Mouse (Mus musculus) midbrain, embryonic 16.5 days (tissue): ENCODE measurements at regions not wholly inside any gene's neighbourhood (a gene's known extent, or its start where the extent isn't known, plus 50 kb on each side); places are given as distances from the start of the nearest gene placed in this dataset.

Experiments
- ATAC-seq: fragments of 200-750 bp; cut with Nextera tagmentation; 2 replicates; pipeline ENCODE4 v1.8.0; 2017; ENCODE audit warnings: moderate TSS enrichment
- H3K27ac ChIP-seq: fragments of 300-500 bp; sonication (generic); 2 replicates; pipeline ENCODE4 v1.5.1; 2014; ENCODE audit warnings: mild to moderate bottlenecking, low read length, mixed read lengths
- H3K27me3 ChIP-seq: fragments of 300-500 bp; sonication (generic); 2 replicates; pipeline ENCODE4 v1.6.1; 2014; ENCODE audit warnings: low read depth, low read length, mixed read lengths; ENCODE audit not compliant: control insufficient read depth, insufficient read depth
- H3K36me3 ChIP-seq: fragments of 300-500 bp; sonication (generic); 2 replicates; pipeline ENCODE4 v1.6.1; 2014; ENCODE audit warnings: mild to moderate bottlenecking, low read length, moderate library complexity, mixed read lengths; ENCODE audit not compliant: control insufficient read depth, insufficient read depth
- H3K4me1 ChIP-seq: fragments of 300-500 bp; sonication (generic); 2 replicates; pipeline ENCODE4 v1.6.1; 2014; ENCODE audit warnings: mild to moderate bottlenecking, low read length, mixed read lengths; ENCODE audit not compliant: control insufficient read depth, insufficient read depth
- H3K4me2 ChIP-seq: fragments of 300-500 bp; sonication (generic); 2 replicates; pipeline ENCODE4 v1.6.1; 2014; ENCODE audit warnings: mild to moderate bottlenecking, low read length, mixed read lengths
- H3K4me3 ChIP-seq: fragments of 300-500 bp; sonication (generic); 2 replicates; pipeline ENCODE4 v1.5.1; 2014; ENCODE audit warnings: low read depth, mild to moderate bottlenecking, low read length, moderate library complexity, mixed read lengths
- H3K9ac ChIP-seq: fragments of 300-500 bp; sonication (generic); 2 replicates; pipeline ENCODE4 v1.6.1; 2014; ENCODE audit warnings: low read depth, low read length, mixed read lengths
- H3K9me3 ChIP-seq: fragments of 300-500 bp; sonication (generic); replicated peaks from 2 replicates; pipeline ENCODE4 v1.6.1; 2014; ENCODE audit warnings: mild to moderate bottlenecking, low read length, mixed read lengths; ENCODE audit not compliant: control insufficient read depth, poor library complexity, severe bottlenecking
- WGBS: fragments of 180-500 bp; shearing (Covaris S2); extraction: QIAGEN DNeasy Blood & Tissue Kit; methylation state at CpG from one replicate; pipeline ENCODE4 v1.1.7; 2014; 5-methylcytosine and 5-hydroxymethylcytosine counted together

DNA sequence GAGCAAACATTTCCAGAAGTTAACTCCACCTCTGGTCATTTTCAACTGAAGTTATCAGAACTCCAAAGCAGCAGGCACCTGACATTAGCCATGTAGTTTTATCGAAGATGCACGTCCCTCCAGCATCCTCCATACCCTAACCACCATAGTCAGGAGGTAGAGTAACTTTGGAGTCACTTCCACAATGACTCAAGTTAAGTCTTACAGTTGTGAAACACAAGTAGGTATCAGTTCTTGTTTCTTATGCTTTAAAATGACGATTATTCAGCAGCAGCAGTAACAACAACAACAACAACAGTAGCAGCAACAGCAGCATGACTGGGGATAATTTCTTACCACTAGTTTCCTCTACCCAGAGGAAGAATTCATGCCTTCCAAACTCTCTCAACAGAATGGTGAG, 51.3 kb upstream of the Tank start:
- no peaks in the 10 kb centered on the region for H3K4me1 ChIP-seq
- no peak overlapping the region for H3K9ac ChIP-seq
- WGBS = 93% methylated on average over 3 of the region's 3 CpGs
- H3K9me3 ChIP-seq = no peaks in the 10 kb centered on the region
- no peak overlapping the region for H3K27ac ChIP-seq
- no peak overlapping the region for H3K4me3 ChIP-seq
- no peaks in the 10 kb centered on the region for H3K27me3 ChIP-seq
- no peak overlapping the region for H3K4me2 ChIP-seq
- no peaks in the 10 kb centered on the region for H3K36me3 ChIP-seq
- ATAC-seq = no peak

DNA sequence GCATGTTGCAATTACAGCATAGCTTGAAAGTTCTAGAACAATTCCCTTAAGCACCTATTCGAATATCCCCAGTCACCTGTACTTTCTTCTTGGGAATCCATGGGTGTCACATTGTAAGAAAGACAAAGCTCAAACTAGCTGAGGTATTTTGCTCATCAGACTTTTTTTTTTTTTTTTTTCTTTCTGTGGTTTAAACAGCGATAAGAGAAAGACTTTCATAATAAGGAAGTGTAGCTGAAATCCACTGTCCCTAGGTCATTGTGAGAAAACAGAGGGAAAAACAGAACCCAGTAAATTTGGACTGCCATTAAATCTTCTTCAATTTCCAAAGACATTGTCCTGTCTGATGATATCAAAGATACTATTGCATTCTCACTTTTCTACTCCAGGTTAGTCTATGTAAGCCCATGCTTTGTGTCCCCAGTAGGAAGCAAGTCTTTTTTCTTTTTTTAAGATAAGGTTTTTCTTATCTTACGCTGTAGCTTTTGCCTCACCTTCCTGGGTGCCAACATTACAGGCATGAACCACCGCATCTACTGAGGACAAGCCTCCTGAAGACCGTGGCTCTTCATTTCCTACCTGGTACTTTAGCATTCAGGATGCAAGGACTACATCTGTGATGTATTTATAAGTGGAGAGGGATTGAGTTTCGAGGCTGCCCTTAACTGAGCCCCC, 54.2 kb upstream of the Tank start:
- H3K27me3 ChIP-seq = no peaks in the 10 kb centered on the region
- WGBS = 87% methylated on average over 6 of the region's 6 CpGs
- H3K9me3 ChIP-seq = no peaks in the 10 kb centered on the region
- ATAC-seq = no peak
- no peaks in the 10 kb centered on the region for H3K4me1 ChIP-seq
- H3K27ac ChIP-seq = no peak overlapping the region
- H3K4me2 ChIP-seq = no peak overlapping the region
- H3K4me3 ChIP-seq = no peak overlapping the region
- H3K9ac ChIP-seq = no peak overlapping the region
- H3K36me3 ChIP-seq = no peaks in the 10 kb centered on the region

DNA sequence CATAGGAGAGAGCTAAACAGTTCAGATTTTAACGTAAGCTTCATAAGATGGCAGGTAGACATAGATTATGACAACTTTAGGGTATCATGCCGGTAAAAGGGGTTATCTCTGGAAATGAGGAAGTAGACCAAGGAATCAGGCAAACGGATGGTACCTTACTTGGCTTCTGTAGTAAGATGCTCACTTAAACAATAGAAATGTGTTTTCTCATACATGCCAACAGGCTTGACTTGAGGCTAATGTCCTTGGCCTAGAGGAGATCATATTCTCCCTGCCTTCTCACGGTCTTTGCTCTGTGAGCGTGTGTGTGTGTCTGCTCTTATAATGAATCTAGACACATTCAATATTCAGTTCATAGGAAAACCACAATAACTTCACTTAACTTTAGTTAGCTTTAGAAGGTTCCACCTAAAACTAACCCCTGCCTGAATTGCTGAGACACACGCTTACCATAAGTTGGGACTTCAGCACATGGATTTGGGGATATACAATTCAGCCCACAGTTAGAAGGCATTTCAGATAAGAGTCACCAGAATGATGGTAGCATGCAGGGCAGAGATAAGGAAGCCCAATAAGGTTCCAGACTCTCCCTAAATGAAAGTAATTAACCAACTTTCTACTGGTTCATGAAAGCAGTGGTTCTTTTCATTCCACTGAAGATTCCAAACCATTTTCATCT, 63.8 kb upstream of the Tank start:
- no peak for ATAC-seq
- Histone ChIP-seq H3K9ac (no peak overlapping the region), H3K27me3 (no peaks in the 10 kb centered on the region), H3K4me3 (no peak overlapping the region), H3K9me3 (no peaks in the 10 kb centered on the region; the same call in 1 of the 2 replicates), H3K27ac (no peak overlapping the region), H3K36me3 (no peaks in the 10 kb centered on the region), H3K4me1 (0 out of 2 replicates have a peak, but pooled peaks cover 2% of the 10 kb centered on the region), H3K4me2 (no peak overlapping the region)
- 92% methylated on average over 6 of the region's 6 CpGs for WGBS

DNA sequence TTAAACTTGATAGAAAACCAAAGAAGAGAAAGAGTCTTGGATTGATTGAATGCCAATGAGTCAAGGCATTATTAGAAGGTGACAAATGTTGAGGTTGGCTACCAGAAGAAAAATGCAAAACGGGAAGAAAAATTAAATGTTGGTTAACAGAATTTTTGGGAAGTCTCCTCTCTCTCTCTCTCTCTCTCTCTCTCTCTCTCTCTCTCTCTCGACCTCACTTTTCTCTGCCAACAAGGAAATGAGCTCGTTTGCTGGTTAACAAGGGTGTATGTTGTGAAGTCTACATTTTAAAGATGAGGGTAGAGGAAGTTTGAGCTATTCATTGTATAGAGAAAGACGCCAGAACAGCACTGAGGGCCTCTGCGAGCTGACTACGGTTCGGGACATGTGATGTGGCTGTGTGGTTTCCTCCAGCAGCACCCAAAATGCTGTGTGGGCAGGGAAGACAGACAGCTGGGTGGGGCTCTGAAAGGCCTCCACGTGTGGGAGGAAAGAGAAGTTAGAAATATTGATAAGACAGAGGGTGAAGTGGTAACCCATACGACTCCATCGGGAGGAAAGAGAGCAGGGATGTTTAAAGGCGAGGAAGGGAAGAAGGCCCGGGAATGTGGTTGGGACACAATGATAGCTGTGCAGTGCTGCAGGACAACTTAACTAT, 64.5 kb upstream of the Tank start:
- H3K27ac ChIP-seq = no peak overlapping the region
- no peak overlapping the region for H3K4me3 ChIP-seq
- no peaks in the 10 kb centered on the region for H3K27me3 ChIP-seq
- H3K4me2 ChIP-seq = no peak overlapping the region
- 83% methylated on average over 12 of the region's 12 CpGs for WGBS
- 0 out of 2 replicates have a peak, but pooled peaks cover 2% of the 10 kb centered on the region for H3K4me1 ChIP-seq
- H3K9ac ChIP-seq = no peak overlapping the region
- H3K9me3 ChIP-seq = no peaks in the 10 kb centered on the region; the same call in 1 of the 2 replicates
- no peak for ATAC-seq
- H3K36me3 ChIP-seq = no peaks in the 10 kb centered on the region

DNA sequence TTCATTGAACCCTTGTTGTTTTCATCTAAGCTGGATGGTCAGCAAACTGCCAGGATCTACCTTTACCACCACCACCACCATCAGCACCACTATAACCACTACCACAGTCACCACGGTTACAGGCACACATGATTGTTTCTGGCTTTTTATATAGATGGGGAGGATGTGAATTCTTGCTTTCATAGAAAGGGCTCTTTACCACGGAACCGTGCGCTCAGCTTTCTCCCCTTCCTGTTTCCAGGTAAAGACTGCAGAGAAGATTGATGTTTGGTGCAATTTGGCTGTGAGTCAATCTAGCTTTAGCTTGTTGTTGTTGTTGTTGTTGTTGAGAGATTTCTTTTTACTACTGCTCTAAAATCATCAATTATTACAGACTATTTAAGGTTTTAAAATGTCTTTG, 74.8 kb upstream of the Tank start:
- no peaks in the 10 kb centered on the region for H3K27me3 ChIP-seq
- H3K36me3 ChIP-seq = no peaks in the 10 kb centered on the region
- H3K9ac ChIP-seq = no peak overlapping the region
- 98% methylated on average over 4 of the region's 4 CpGs for WGBS
- no peak overlapping the region for H3K4me3 ChIP-seq
- no peak overlapping the region for H3K27ac ChIP-seq
- ATAC-seq = no peak
- no peak overlapping the region for H3K4me2 ChIP-seq
- no peaks in the 10 kb centered on the region for H3K4me1 ChIP-seq
- no peaks in the 10 kb centered on the region for H3K9me3 ChIP-seq

GRCm38 (mm10) chr2:61501922-61502321, 76.5 kb upstream of the Tank start:
- ATAC-seq = no peak
- Histone ChIP-seq H3K9me3 (no peaks in the 10 kb centered on the region), H3K27ac (no peak overlapping the region), H3K27me3 (no peaks in the 10 kb centered on the region), H3K4me3 (no peak overlapping the region), H3K4me2 (no peak overlapping the region), H3K36me3 (no peaks in the 10 kb centered on the region), H3K9ac (no peak overlapping the region), H3K4me1 (no peaks in the 10 kb centered on the region)
- 93% methylated on average over 5 of the region's 5 CpGs for WGBS

GRCm38 (mm10) chr2:61499266-61499665, 79.1 kb upstream of the Tank start:
- Histone ChIP-seq H3K9me3 (no peaks in the 10 kb centered on the region), H3K4me1 (peaks cover under 1% of the 10 kb centered on the region; the same call in 1 of the 2 replicates), H3K27ac (no peak overlapping the region), H3K4me2 (no peak overlapping the region), H3K4me3 (no peak overlapping the region), H3K9ac (no peak overlapping the region), H3K27me3 (no peaks in the 10 kb centered on the region), H3K36me3 (no peaks in the 10 kb centered on the region)
- ATAC-seq = no peak
- 94% methylated on average over 1 of the region's 1 CpGs for WGBS

DNA sequence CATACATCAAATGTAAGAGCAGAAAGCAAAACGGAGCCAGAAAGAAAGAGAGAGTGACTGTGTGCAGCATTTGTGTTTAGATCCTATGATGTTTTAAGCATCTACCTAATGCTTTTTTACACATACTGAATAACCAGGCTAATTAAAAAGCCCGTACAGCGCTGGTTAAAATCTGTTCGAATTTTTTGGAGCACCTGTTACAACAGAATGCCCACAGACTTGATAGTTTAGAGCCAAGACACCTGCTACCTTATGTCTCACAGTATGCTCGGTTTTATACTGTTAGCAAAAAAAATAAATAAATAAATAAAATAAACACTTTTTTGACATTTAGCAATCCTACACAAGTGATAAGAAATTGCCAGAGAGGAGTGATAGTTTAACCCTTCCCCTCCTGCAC, 80.5 kb upstream of the Tank start:
- Histone ChIP-seq H3K27me3 (no peaks in the 10 kb centered on the region), H3K9me3 (no peaks in the 10 kb centered on the region), H3K27ac (no peak overlapping the region), H3K9ac (no peak overlapping the region), H3K4me1 (peaks cover 6% of the 10 kb centered on the region; the same call in 1 of the 2 replicates), H3K4me2 (no peak overlapping the region), H3K36me3 (no peaks in the 10 kb centered on the region), H3K4me3 (no peak overlapping the region)
- 73% methylated on average over 5 of the region's 5 CpGs for WGBS
- ATAC-seq = no peak

DNA sequence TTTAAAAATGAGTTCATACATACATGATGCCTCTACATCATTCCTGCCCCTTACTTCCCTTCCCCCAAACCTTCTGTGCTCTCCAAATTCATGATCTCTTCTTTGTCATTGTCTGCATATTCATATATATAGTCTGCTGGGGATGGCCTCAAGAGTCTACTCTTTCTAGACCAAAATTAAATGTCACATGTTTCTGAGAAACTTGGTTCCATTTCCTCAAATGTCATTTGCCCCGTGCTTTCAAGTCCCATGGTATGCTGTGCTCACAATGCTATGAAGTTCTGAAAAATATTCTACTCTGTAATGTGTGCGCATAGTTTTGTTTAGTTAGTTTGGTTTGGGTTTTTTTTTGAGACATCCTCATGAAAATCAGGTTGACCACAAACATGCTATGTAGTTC, 81.4 kb upstream of the Tank start:
- 90% methylated on average over 2 of the region's 2 CpGs for WGBS
- ATAC-seq = no peak
- H3K27ac ChIP-seq = no peak overlapping the region
- no peak overlapping the region for H3K4me2 ChIP-seq
- H3K4me3 ChIP-seq = no peak overlapping the region
- no peak overlapping the region for H3K9ac ChIP-seq
- H3K9me3 ChIP-seq = no peaks in the 10 kb centered on the region
- peaks cover 6% of the 10 kb centered on the region; the same call in 1 of the 2 replicates for H3K4me1 ChIP-seq
- H3K27me3 ChIP-seq = no peaks in the 10 kb centered on the region
- H3K36me3 ChIP-seq = no peaks in the 10 kb centered on the region
